Mouse (Mus musculus) bone marrow macrophage, adult 2 months (primary cell): ENCODE data around the gene Morc1.

Experiments
- CTCF ChIP-seq: IDR thresholded peaks from 2 replicates; pipeline ENCODE4 v1.5.1; 2012; ENCODE audit warnings: low read depth, mild to moderate bottlenecking, low read length, moderate library complexity
- POLR2A ChIP-seq: IDR thresholded peaks from 2 replicates; pipeline ENCODE4 v1.6.1; 2012; ENCODE audit warnings: mild to moderate bottlenecking, low read depth, low read length, borderline replicate concordance

DNA sequence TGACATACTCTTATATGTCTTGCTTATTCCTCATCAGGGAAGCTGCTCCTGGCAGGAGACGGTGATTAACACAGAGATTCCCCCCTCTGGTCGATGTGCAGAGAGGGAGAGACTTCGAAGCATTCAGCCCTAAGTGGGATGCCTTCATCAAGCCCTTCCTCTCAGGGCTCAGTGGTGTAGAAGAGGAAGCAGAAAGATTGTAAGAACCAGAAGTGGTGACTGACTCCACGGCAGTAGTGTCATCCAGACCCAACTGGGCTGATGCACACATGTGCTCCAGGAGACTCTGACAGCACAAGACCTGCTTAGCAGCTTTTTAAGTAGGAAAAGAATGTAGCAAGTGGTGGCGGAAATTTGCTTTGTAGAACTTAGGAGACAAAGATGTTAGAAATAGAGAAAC is 143.0 kb downstream of the Morc1 start:
- no peak for TF ChIP-seq CTCF
- TF ChIP-seq POLR2A: no peak
